9 mouse cellular contexts compared by ENCODE assay signal in genomic region chr5:35158346-35159047, GRCm38 (mm10). TPM values are rescaled to one million over a fixed set of nuclear protein-coding genes. Genes with fewer than 3 reads are reported as not detected.
DNase-seq lines count a peak whose midpoint lies in the region; ATAC-seq and TF ChIP-seq lines count a peak whose summit lies in the region.
"Had no signal": no experiment of that assay in that cellular context is flagged by ENCODE, and none has a peak within 500 bp of the region (broad histone marks: within the 10 kb centered on the region; RNA-seq: fewer than 3 reads in every experiment).

No protein-coding gene starts in this region.

- no peak overlapping the region for H3K4me2 ChIP-seq in forebrain, embryonic 16.5 days (ENCODE audit: low read length)
- no peak overlapping the region for H3K4me2 ChIP-seq in forebrain, embryonic 12.5 days
- H3K4me2 ChIP-seq in lung, embryonic 16.5 days (ENCODE audit: low read depth, low read length) = no peak overlapping the region
- H3K4me2 ChIP-seq in embryonic facial prominence, embryonic 14.5 days (ENCODE audit: low read depth, low read length) = no peak overlapping the region
- H3K4me2 ChIP-seq in liver, postnatal 0 days (ENCODE audit: low read depth, low read length) = peak overlapping the region; percentile 65; the same call in 1 of the 2 replicates

- H3K4me3 ChIP-seq in forebrain, embryonic 16.5 days (replicated peaks; ENCODE audit: low read length) = no peak overlapping the region
- H3K4me3 ChIP-seq in forebrain, embryonic 12.5 days (replicated peaks) = no peak overlapping the region
- no peak overlapping the region for H3K4me3 ChIP-seq in lung, embryonic 16.5 days (ENCODE audit: low read length)
- H3K4me3 ChIP-seq in embryonic facial prominence, embryonic 14.5 days (ENCODE audit: low read depth, low read length) = no peak overlapping the region
- H3K4me3 ChIP-seq in liver, postnatal 0 days (ENCODE audit: low read depth, low read length) = no peak overlapping the region
- H3K4me3 ChIP-seq: left cerebral cortex, adult 2 months had no signal

- no peaks in the 10 kb centered on the region for H3K27me3 ChIP-seq in forebrain, embryonic 16.5 days (replicated peaks; ENCODE audit: control insufficient read depth, insufficient read depth, low read length)
- H3K27me3 ChIP-seq in forebrain, embryonic 12.5 days = 0 out of 2 replicates have a peak, but pooled peaks cover 3% of the 10 kb centered on the region
- H3K27me3 ChIP-seq in lung, embryonic 16.5 days (ENCODE audit: control insufficient read depth, insufficient read depth, low read depth, low read length) = no peaks in the 10 kb centered on the region
- no peaks in the 10 kb centered on the region for H3K27me3 ChIP-seq in embryonic facial prominence, embryonic 14.5 days (replicated peaks; ENCODE audit: control insufficient read depth, insufficient read depth, low read length)
- H3K27me3 ChIP-seq in liver, postnatal 0 days (ENCODE audit: insufficient read depth, low read length) = no peaks in the 10 kb centered on the region

- ATAC-seq in forebrain, embryonic 16.5 days = no peak
- ATAC-seq in forebrain, embryonic 12.5 days (ENCODE audit: low FRiP score) = no peak
- ATAC-seq in lung, embryonic 16.5 days (ENCODE audit: low read depth) = peak; percentile 32; the same call in 1 of the 2 replicates
- ATAC-seq in embryonic facial prominence, embryonic 14.5 days (ENCODE audit: low read depth) = 0 out of 2 replicates have a peak, but pooled peaks have one; percentile 21
- ATAC-seq in liver, postnatal 0 days = no peak
- no peak for ATAC-seq in monocyte, adult 5-6 weeks (replicated peaks; ENCODE audit: insufficient number of reproducible peaks, low FRiP score, low TSS enrichment, poor library complexity, severe bottlenecking)

- no peak overlapping the region for H3K9ac ChIP-seq in forebrain, embryonic 16.5 days (replicated peaks; ENCODE audit: low read depth, low read length)
- H3K9ac ChIP-seq in forebrain, embryonic 12.5 days = no peak overlapping the region
- H3K9ac ChIP-seq in lung, embryonic 16.5 days (ENCODE audit: low read length) = 0 out of 2 replicates have a peak overlapping the region, but pooled peaks have one; percentile 3
- no peak overlapping the region for H3K9ac ChIP-seq in embryonic facial prominence, embryonic 14.5 days (ENCODE audit: low read depth, low read length)
- no peak overlapping the region for H3K9ac ChIP-seq in liver, postnatal 0 days (replicated peaks)

- DNase-seq in lung, postnatal 25 days (ENCODE audit: low spot score) = no peak
- no peak for DNase-seq in embryonic facial prominence, embryonic 14.5 days (ENCODE audit: low spot score)
- DNase-seq in liver, postnatal 0 days = no peak
- no peak for DNase-seq in gastrocnemius, adult 8-10 months (ENCODE audit: low spot score in 2 of 2)

- TF ChIP-seq CTCF in liver, postnatal 0 days (IDR thresholded peaks at IDR 0.05; ENCODE audit: low read depth) = no peak

- 67% methylated on average over 8 of the region's 8 CpGs for WGBS in forebrain, embryonic 16.5 days
- WGBS in forebrain, embryonic 12.5 days = 70% methylated on average over 8 of the region's 8 CpGs
- 16% methylated on average over 8 of the region's 8 CpGs for WGBS in lung, embryonic 16.5 days
- 28% methylated on average over 8 of the region's 8 CpGs for WGBS in embryonic facial prominence, embryonic 14.5 days
- WGBS in liver, postnatal 0 days (ENCODE audit: insufficient replicate concordance) = 46% methylated on average over 8 of the region's 8 CpGs

- no peaks in the 10 kb centered on the region for H3K36me3 ChIP-seq in forebrain, embryonic 16.5 days (ENCODE audit: control insufficient read depth, insufficient read depth)
- no peaks in the 10 kb centered on the region for H3K36me3 ChIP-seq in forebrain, embryonic 12.5 days (replicated peaks)
- H3K36me3 ChIP-seq in lung, embryonic 16.5 days (ENCODE audit: control insufficient read depth, insufficient read depth, low read length) = no peaks in the 10 kb centered on the region
- no peaks in the 10 kb centered on the region for H3K36me3 ChIP-seq in embryonic facial prominence, embryonic 14.5 days (ENCODE audit: control insufficient read depth, insufficient read depth, low read length)
- no peaks in the 10 kb centered on the region for H3K36me3 ChIP-seq in liver, postnatal 0 days (replicated peaks; ENCODE audit: insufficient read depth, low read length)

- H3K27ac ChIP-seq in forebrain, embryonic 16.5 days (ENCODE audit: low read length) = peak overlapping the region; percentile 39; the same call in 1 of the 2 replicates
- H3K27ac ChIP-seq in forebrain, embryonic 12.5 days = no peak overlapping the region
- no peak overlapping the region for H3K27ac ChIP-seq in lung, embryonic 16.5 days (ENCODE audit: low read length)
- no peak overlapping the region for H3K27ac ChIP-seq in embryonic facial prominence, embryonic 14.5 days (replicated peaks; ENCODE audit: low read depth, low read length)
- H3K27ac ChIP-seq in liver, postnatal 0 days (ENCODE audit: low read depth) = no peak overlapping the region
- H3K27ac ChIP-seq: left cerebral cortex, adult 2 months had no signal

- TF ChIP-seq EP300 in liver, postnatal 0 days (IDR thresholded peaks at IDR 0.05; ENCODE audit: low read depth) = no peak

- H3K9me3 ChIP-seq in forebrain, embryonic 16.5 days (ENCODE audit: control insufficient read depth, low read length) = no peaks in the 10 kb centered on the region
- no peaks in the 10 kb centered on the region for H3K9me3 ChIP-seq in forebrain, embryonic 12.5 days
- H3K9me3 ChIP-seq in lung, embryonic 16.5 days (ENCODE audit: control insufficient read depth, low read length) = no peaks in the 10 kb centered on the region
- H3K9me3 ChIP-seq in embryonic facial prominence, embryonic 14.5 days (ENCODE audit: control insufficient read depth, low read length) = no peaks in the 10 kb centered on the region
- H3K9me3 ChIP-seq in liver, postnatal 0 days (ENCODE audit: low read length) = no peaks in the 10 kb centered on the region

- peaks cover 9% of the 10 kb centered on the region for H3K4me1 ChIP-seq in forebrain, embryonic 16.5 days (replicated peaks; ENCODE audit: control insufficient read depth, insufficient read depth, low read length)
- H3K4me1 ChIP-seq in forebrain, embryonic 12.5 days = peaks cover 13% of the 10 kb centered on the region; the same call in 1 of the 2 replicates
- peaks cover 34% of the 10 kb centered on the region for H3K4me1 ChIP-seq in lung, embryonic 16.5 days (replicated peaks; ENCODE audit: control insufficient read depth, insufficient read depth, low read length)
- peaks cover 22% of the 10 kb centered on the region for H3K4me1 ChIP-seq in embryonic facial prominence, embryonic 14.5 days (ENCODE audit: control insufficient read depth, insufficient read depth, low read length)
- H3K4me1 ChIP-seq in liver, postnatal 0 days (ENCODE audit: insufficient read depth) = peaks cover 23% of the 10 kb centered on the region

RNA-seq across cellular contexts. Expression of gene Lrpap1, which starts 52.9 kb away (rescaled TPM):
- polyA plus RNA-seq in forebrain, embryonic 16.5 days (2015; fragmentation: Nextera tagmentation; extraction: Ambion mirVana) = 151 and 155 TPM in 2 replicates
- polyA plus RNA-seq in forebrain, embryonic 12.5 days (2016; fragmentation: Nextera tagmentation; extraction: Ambion mirVana) = 94.7 and 96.2 TPM in 2 replicates
- polyA plus RNA-seq in lung, embryonic 16.5 days (2015; fragmentation: Nextera tagmentation; extraction: Ambion mirVana) = 171 and 172 TPM in 2 replicates
- polyA plus RNA-seq in embryonic facial prominence, embryonic 14.5 days (2014; fragmentation: Nextera tagmentation; extraction: Ambion mirVana) = 158 and 170 TPM in 2 replicates
- polyA plus RNA-seq in liver, postnatal 0 days (2015; fragmentation: Nextera tagmentation; extraction: Ambion mirVana) = 48.8 and 56.4 TPM in 2 replicates
- 10 to 100 TPM; 18.0 to 28.7 (median 22.3) TPM for total RNA-seq in gastrocnemius, adult 8-10 months (2022)
- 61.2 to 83.5 TPM (median 62.8 TPM) in 3 replicates for total RNA-seq in monocyte, adult 5-6 weeks (2017)

Comparison
In these comparisons a context has a peak if more than half of its experiments do, and no peak if none do; other contexts are left out.
1. ATAC-seq: peak in lung, embryonic 16.5 days (single experiment) and embryonic facial prominence, embryonic 14.5 days (single experiment); none in forebrain, embryonic 16.5 days (single experiment), forebrain, embryonic 12.5 days (single experiment), liver, postnatal 0 days (single experiment) and monocyte, adult 5-6 weeks (single experiment).